ENCODE assay signal across 11 mouse cellular contexts in genomic region chr4:152343296-152343695, GRCm38 (mm10). TPM values are rescaled to one million over a fixed set of nuclear protein-coding genes. Genes with fewer than 3 reads are reported as not detected.
DNase-seq lines count a peak whose midpoint lies in the region; ATAC-seq and TF ChIP-seq lines count a peak whose summit lies in the region.
"Had no signal": no experiment of that assay in that cellular context is flagged by ENCODE, and none has a peak within 500 bp of the region (broad histone marks: within the 10 kb centered on the region; RNA-seq: fewer than 3 reads in every experiment).

No protein-coding gene starts in this region.

- peaks cover 7% of the 10 kb centered on the region for H3K27me3 ChIP-seq in ES-Bruce4 (ENCODE audit: control insufficient read depth, insufficient read depth, low read length, poor library complexity, severe bottlenecking)
- peaks cover 25% of the 10 kb centered on the region for H3K27me3 ChIP-seq in lung, postnatal 0 days (replicated peaks; ENCODE audit: insufficient read depth, low read length)
- H3K27me3 ChIP-seq in kidney, embryonic 14.5 days (ENCODE audit: control insufficient read depth, insufficient read depth, low read length): peaks cover 30% of the 10 kb centered on the region

- no peak for TF ChIP-seq EP300 in ES-Bruce4 (IDR thresholded peaks at IDR 0.05; ENCODE audit: insufficient read depth, low read depth, low read length)
- TF ChIP-seq EP300 in lung, postnatal 0 days (IDR thresholded peaks at IDR 0.05): no peak

- no peak for DNase-seq in layer of hippocampus, adult 2 months (ENCODE audit: low spot score in 2 of 2)
- DNase-seq in layer of hippocampus, postnatal 14 days (ENCODE audit: low spot score in 2 of 2): no peak
- no peak for DNase-seq in lung, postnatal 0 days (ENCODE audit: low spot score)
- DNase-seq in frontal cortex, postnatal 10 days (ENCODE audit: low spot score in 2 of 2): no peak
- DNase-seq in right cerebral cortex, adult 2 months (ENCODE audit: low spot score in 2 of 2): no peak
- DNase-seq: liver, embryonic 13.5 days had no signal

- H3K36me3 ChIP-seq in ES-Bruce4 (ENCODE audit: control insufficient read depth, insufficient read depth, low read length, poor library complexity, severe bottlenecking): no peaks in the 10 kb centered on the region
- H3K36me3 ChIP-seq in lung, postnatal 0 days (ENCODE audit: insufficient read depth, low read length): no peaks in the 10 kb centered on the region
- H3K36me3 ChIP-seq in kidney, embryonic 14.5 days (ENCODE audit: control insufficient read depth, insufficient read depth, low read length): no peaks in the 10 kb centered on the region
- H3K36me3 ChIP-seq: liver, embryonic 13.5 days; stomach, embryonic 15.5 days had no signal

- H3K27ac ChIP-seq in layer of hippocampus, adult 2 months: peak overlapping the region; percentile 28; the same call in 1 of the 2 replicates
- no peak overlapping the region for H3K27ac ChIP-seq in ES-Bruce4 (ENCODE audit: insufficient read depth, low read length)
- H3K27ac ChIP-seq in bone marrow, adult 2 months (ENCODE audit: control insufficient read depth, insufficient read depth, low read depth, low read length, poor library complexity): no peak overlapping the region
- H3K27ac ChIP-seq in lung, postnatal 0 days (ENCODE audit: low read length): no peak overlapping the region
- no peak overlapping the region for H3K27ac ChIP-seq in kidney, embryonic 14.5 days (ENCODE audit: low read depth, low read length)
- H3K27ac ChIP-seq: liver, embryonic 13.5 days; stomach, embryonic 15.5 days had no signal

- WGBS in bone marrow, adult 2 months: 8% methylated on average over 5 of the region's 5 CpGs
- WGBS in lung, postnatal 0 days: 9% methylated on average over 5 of the region's 5 CpGs
- 11% methylated on average over 5 of the region's 5 CpGs for WGBS in kidney, embryonic 14.5 days

- no peak overlapping the region for H3K4me2 ChIP-seq in lung, postnatal 0 days (replicated peaks; ENCODE audit: low read depth, low read length)
- no peak overlapping the region for H3K4me2 ChIP-seq in kidney, embryonic 14.5 days (replicated peaks; ENCODE audit: low read depth, low read length)
- H3K4me2 ChIP-seq: liver, embryonic 13.5 days; stomach, embryonic 15.5 days had no signal

- no peak for ATAC-seq in lung, postnatal 0 days
- ATAC-seq in kidney, embryonic 14.5 days (ENCODE audit: low FRiP score, low TSS enrichment): no peak

- H3K9me3 ChIP-seq in ES-Bruce4 (replicated peaks; ENCODE audit: control insufficient read depth, insufficient read depth, low read length, poor library complexity, severe bottlenecking): no peaks in the 10 kb centered on the region
- H3K9me3 ChIP-seq in lung, postnatal 0 days (ENCODE audit: low read length): no peaks in the 10 kb centered on the region
- H3K9me3 ChIP-seq in kidney, embryonic 14.5 days (ENCODE audit: control insufficient read depth, low read length): no peaks in the 10 kb centered on the region
- H3K9me3 ChIP-seq: liver, embryonic 13.5 days; stomach, embryonic 15.5 days had no signal

- no peak overlapping the region for H3K4me3 ChIP-seq in layer of hippocampus, adult 2 months
- no peak overlapping the region for H3K4me3 ChIP-seq in ES-Bruce4 (ENCODE audit: low read depth, low read length)
- H3K4me3 ChIP-seq in bone marrow, adult 2 months (replicated peaks; ENCODE audit: control insufficient read depth, low read depth, low read length): no peak overlapping the region
- H3K4me3 ChIP-seq in lung, postnatal 0 days (ENCODE audit: low read depth, low read length): no peak overlapping the region
- H3K4me3 ChIP-seq in kidney, embryonic 14.5 days (ENCODE audit: low read length): no peak overlapping the region
- H3K4me3 ChIP-seq: erythroblast, embryonic 14.5 days; liver, embryonic 13.5 days; stomach, embryonic 15.5 days had no signal

- peaks cover 26% of the 10 kb centered on the region for H3K4me1 ChIP-seq in ES-Bruce4 (ENCODE audit: control insufficient read depth, insufficient read depth, low read length)
- no peaks in the 10 kb centered on the region for H3K4me1 ChIP-seq in bone marrow, adult 2 months (ENCODE audit: control insufficient read depth, insufficient read depth, low read length)
- H3K4me1 ChIP-seq in lung, postnatal 0 days (ENCODE audit: insufficient read depth, low read depth, low read length): no peaks in the 10 kb centered on the region
- peaks cover 13% of the 10 kb centered on the region; the same call in 1 of the 2 replicates for H3K4me1 ChIP-seq in kidney, embryonic 14.5 days (ENCODE audit: control insufficient read depth, insufficient read depth, low read length)

- peak; percentile 80 for TF ChIP-seq CTCF in layer of hippocampus, adult 2 months (conservative IDR thresholded peaks at IDR 0.05)
- peak; percentile 94 for TF ChIP-seq CTCF in ES-Bruce4 (IDR thresholded peaks at IDR 0.05; ENCODE audit: low read depth, low read length)
- peak; percentile 62; the same call in 1 of the 2 replicates for TF ChIP-seq CTCF in bone marrow, adult 2 months (IDR thresholded peaks at IDR 0.05; ENCODE audit: control insufficient read depth, insufficient read depth, low read length)
- peak; percentile 68 for TF ChIP-seq CTCF in lung, postnatal 0 days (IDR thresholded peaks at IDR 0.05)

- no peak for TF ChIP-seq POLR2A in ES-Bruce4 (IDR thresholded peaks at IDR 0.05; ENCODE audit: insufficient read depth, low read length)
- TF ChIP-seq POLR2A in bone marrow, adult 2 months (IDR thresholded peaks at IDR 0.05; ENCODE audit: borderline replicate concordance, control insufficient read depth, low read depth, low read length): no peak

- H3K9ac ChIP-seq in ES-Bruce4 (ENCODE audit: low read depth, poor library complexity, severe bottlenecking): no peak overlapping the region
- no peak overlapping the region for H3K9ac ChIP-seq in lung, postnatal 0 days (replicated peaks; ENCODE audit: low read depth)
- H3K9ac ChIP-seq in kidney, embryonic 14.5 days (ENCODE audit: low read depth, low read length): no peak overlapping the region
- H3K9ac ChIP-seq: liver, embryonic 13.5 days; stomach, embryonic 15.5 days had no signal

RNA-seq across cellular contexts. Expression of gene Chd5, which starts 4.8 kb away (rescaled TPM):
- 100 to 1,000 TPM; 118 to 121 TPM for total RNA-seq in layer of hippocampus, adult 2 months (2021)
- total RNA-seq in layer of hippocampus, postnatal 14 days (2021): 100 to 1,000 TPM; 140 to 154 TPM
- polyA plus RNA-seq in ES-Bruce4 (2011; ENCODE audit: insufficient read depth, insufficient read length, low read depth, missing spikeins): 5.4 and 5.8 TPM in 2 replicates
- polyA plus RNA-seq in bone marrow, adult 2 months (2011; ENCODE audit: insufficient read depth, insufficient read length, low replicate concordance, missing spikeins): 0.11 TPM in 1 of 2 replicates, not detected in the other
- 0.06 and 0.07 TPM in 2 replicates for polyA plus RNA-seq in lung, postnatal 0 days (2015; fragmentation: Nextera tagmentation; extraction: Ambion mirVana)
- 0.03 and 0.04 TPM in 2 replicates for polyA plus RNA-seq in kidney, embryonic 14.5 days (2014; fragmentation: Nextera tagmentation; extraction: Ambion mirVana)

RNA-seq across cellular contexts. Expression of gene Rpl22, which starts 17.8 kb away (rescaled TPM):
- total RNA-seq in layer of hippocampus, adult 2 months (2021): 100 to 1,000 TPM; 186 to 202 TPM
- 100 to 1,000 TPM; 227 to 233 TPM for total RNA-seq in layer of hippocampus, postnatal 14 days (2021)
- 1,917 and 1,978 TPM in 2 replicates for polyA plus RNA-seq in ES-Bruce4 (2011; ENCODE audit: insufficient read depth, insufficient read length, low read depth, missing spikeins)
- 723 and 1,224 TPM in 2 replicates for polyA plus RNA-seq in bone marrow, adult 2 months (2011; ENCODE audit: insufficient read depth, insufficient read length, low replicate concordance, missing spikeins)
- 265 and 266 TPM in 2 replicates for polyA plus RNA-seq in lung, postnatal 0 days (2015; fragmentation: Nextera tagmentation; extraction: Ambion mirVana)
- polyA plus RNA-seq in kidney, embryonic 14.5 days (2014; fragmentation: Nextera tagmentation; extraction: Ambion mirVana): 475 and 692 TPM in 2 replicates

RNA-seq across cellular contexts. Expression of gene Rnf207, which starts 24.5 kb away (rescaled TPM):
- total RNA-seq in layer of hippocampus, adult 2 months (2021): 1 to 10 TPM; 6.5 to 7.7 TPM
- 1 to 10 TPM; 2.6 to 6.0 TPM for total RNA-seq in layer of hippocampus, postnatal 14 days (2021)
- polyA plus RNA-seq in ES-Bruce4 (2011; ENCODE audit: insufficient read depth, insufficient read length, low read depth, missing spikeins): 3.2 and 4.2 TPM in 2 replicates
- not detected in 2 replicates for polyA plus RNA-seq in bone marrow, adult 2 months (2011; ENCODE audit: insufficient read depth, insufficient read length, low replicate concordance, missing spikeins)
- 0.53 and 0.70 TPM in 2 replicates for polyA plus RNA-seq in lung, postnatal 0 days (2015; fragmentation: Nextera tagmentation; extraction: Ambion mirVana)
- 1.1 TPM in 2 replicates for polyA plus RNA-seq in kidney, embryonic 14.5 days (2014; fragmentation: Nextera tagmentation; extraction: Ambion mirVana)

RNA-seq across cellular contexts. Expression of gene Icmt, which starts 46.3 kb away (rescaled TPM):
- 10 to 100 TPM; 42.3 to 43.0 TPM for total RNA-seq in layer of hippocampus, adult 2 months (2021)
- total RNA-seq in layer of hippocampus, postnatal 14 days (2021): 10 to 100 TPM; 33.8 to 34.6 TPM
- 21.4 and 22.8 TPM in 2 replicates for polyA plus RNA-seq in ES-Bruce4 (2011; ENCODE audit: insufficient read depth, insufficient read length, low read depth, missing spikeins)
- polyA plus RNA-seq in bone marrow, adult 2 months (2011; ENCODE audit: insufficient read depth, insufficient read length, low replicate concordance, missing spikeins): 5.0 and 7.8 TPM in 2 replicates
- polyA plus RNA-seq in lung, postnatal 0 days (2015; fragmentation: Nextera tagmentation; extraction: Ambion mirVana): 16.9 and 18.9 TPM in 2 replicates
- polyA plus RNA-seq in kidney, embryonic 14.5 days (2014; fragmentation: Nextera tagmentation; extraction: Ambion mirVana): 14.7 and 28.1 TPM in 2 replicates

RNA-seq across cellular contexts. Expression of gene Hes3, which starts 51.8 kb away (rescaled TPM):
- total RNA-seq in layer of hippocampus, adult 2 months (2021): not detected
- not detected for total RNA-seq in layer of hippocampus, postnatal 14 days (2021)
- not detected in 2 replicates for polyA plus RNA-seq in ES-Bruce4 (2011; ENCODE audit: insufficient read depth, insufficient read length, low read depth, missing spikeins)
- polyA plus RNA-seq in bone marrow, adult 2 months (2011; ENCODE audit: insufficient read depth, insufficient read length, low replicate concordance, missing spikeins): not detected in 2 replicates
- polyA plus RNA-seq in lung, postnatal 0 days (2015; fragmentation: Nextera tagmentation; extraction: Ambion mirVana): not detected in 2 replicates
- polyA plus RNA-seq in kidney, embryonic 14.5 days (2014; fragmentation: Nextera tagmentation; extraction: Ambion mirVana): not detected in 2 replicates
- polyA plus RNA-seq: erythroblast, embryonic 14.5 days; liver, embryonic 13.5 days; stomach, embryonic 15.5 days had no signal
